Mouse (Mus musculus): Measurements from ENCODE around the gene Tmem106c.

- no peak for TF ChIP-seq GATA1 (IDR thresholded peaks at IDR 0.05; ENCODE audit: borderline replicate concordance, low read length)
- TF ChIP-seq FLI1 (IDR thresholded peaks at IDR 0.05; ENCODE audit: low read length) = no peak
These were observed 37.0 kb upstream of the Tmem106c start for GRCm38 (mm10) chr15:97927018-97927417.
